Mouse (Mus musculus) B cell, adult 67 days (primary cell): Measurements from ENCODE around the gene Iars2. TPM values are rescaled to one million over a fixed set of nuclear protein-coding genes. Genes with fewer than 3 reads are reported as not detected.

Source experiments
- total RNA-seq, 2 experiments: library from RNA; stranded (reverse); gene quantifications; 4 replicates each; pipeline ENCODE4 v1.2.4; 2023

Iars2 gene
- total RNA-seq = 10 to 100 TPM; 31.3 to 35.7 TPM

GRCm38 (mm10) chr1:185328721-185329610 lies at the start of gene Iars2:
TSS of gene Iars2 (minus strand) at chr1:185329396.

GRCm38 (mm10) chr1:185362677-185363520 lies 33.7 kb upstream of the Iars2 start, which contains the start of gene Eprs:
TSS of gene Eprs (plus strand) at chr1:185363044.

GRCm38 (mm10) chr1:185331983-185332430 lies 2.8 kb upstream of the Iars2 start, which contains the start of gene Bpnt1:
TSS of gene Bpnt1 (plus strand) at chr1:185332149.

Other genes starting within 250 kb of the Iars2 start
- gene Rab3gap2, start 125.3 kb downstream of the Iars2 start, total RNA-seq = 10 to 100 TPM; 67.4 to 67.9 TPM
- 10 to 100 TPM; 22.1 to 26.6 TPM for gene Bpnt1, start 2.8 kb upstream of the Iars2 start, total RNA-seq
- gene Eprs, start 33.6 kb upstream of the Iars2 start, total RNA-seq = 100 to 1,000 TPM; 110 to 119 TPM
- not detected for gene Slc30a10, start 125.5 kb upstream of the Iars2 start, total RNA-seq